Mouse (Mus musculus) CH12.LX (cell line): ENCODE data around the gene Gstm6. TPM values are rescaled to one million over a fixed set of nuclear protein-coding genes. Genes with fewer than 3 reads are reported as not detected.

Source experiments
- DNase-seq: peaks from one replicate; pipeline ENCODE4 v3.0.0-alpha.2; 2013; ENCODE audit errors: extremely low read depth
- H3K27ac ChIP-seq: 2 replicates; pipeline ENCODE4 v1.5.1; 2012; ENCODE audit warnings: low read depth, mild to moderate bottlenecking, control low read depth, moderate library complexity; ENCODE audit not compliant: insufficient read depth
- H3K27me3 ChIP-seq: replicated peaks from 2 replicates; pipeline ENCODE3; 2012; ENCODE audit warnings: inconsistent platforms
- H3K36me3 ChIP-seq, 2 experiments: replicated peaks in 1 of 2; 2 replicates each; pipeline versions ENCODE3 to v1.6.1; 2012; ENCODE audit warnings: inconsistent platforms in 1 of 2, low read length in 1 of 2, mild to moderate bottlenecking in 1 of 2, mixed read lengths in 1 of 2, moderate library complexity in 1 of 2; ENCODE audit not compliant: control insufficient read depth in 1 of 2, insufficient read depth in 1 of 2
- H3K4me1 ChIP-seq, 2 experiments: 2 replicates each; pipeline ENCODE4 v1.6.1; 2012; ENCODE audit warnings: inconsistent platforms in 1 of 2, moderate library complexity in 1 of 2; ENCODE audit not compliant: insufficient read depth in 2 of 2, control insufficient read depth in 1 of 2
- H3K4me2 ChIP-seq: 2 replicates; pipeline ENCODE4 v1.6.1; 2012; ENCODE audit warnings: low read depth, mild to moderate bottlenecking, control low read depth; ENCODE audit not compliant: poor library complexity, insufficient read depth, severe bottlenecking
- H3K4me3 ChIP-seq, 3 experiments: fragments of 150-350 bp in 1 of 3; sonication (generic) in 1 of 3; replicated peaks in 1 of 3; 2 replicates each; pipeline versions ENCODE3 to v1.5.1; 2011 to 2012; ENCODE audit warnings: low read depth in 2 of 3, low read length in 2 of 3, mild to moderate bottlenecking in 2 of 3, moderate library complexity in 2 of 3, control low read depth in 1 of 3, improper control_type of control experiment in 1 of 3, inconsistent platforms in 1 of 3, mixed read lengths in 1 of 3; ENCODE audit not compliant: poor library complexity in 1 of 3
- H3K79me2 ChIP-seq: replicated peaks from 2 replicates; pipeline ENCODE4 v1.6.1; 2012; ENCODE audit warnings: mild to moderate bottlenecking, moderate library complexity; ENCODE audit not compliant: control insufficient read depth, poor library complexity, insufficient read depth, severe bottlenecking; ENCODE audit errors: extremely low read depth
- H3K9ac ChIP-seq: 2 replicates; pipeline ENCODE4 v1.6.1; 2012; ENCODE audit warnings: low read depth, mild to moderate bottlenecking, control low read depth, moderate library complexity; ENCODE audit not compliant: insufficient read depth
- H3K9me3 ChIP-seq: replicated peaks from 2 replicates; pipeline ENCODE3; 2012; ENCODE audit warnings: low read length, inconsistent platforms, mixed read lengths
- BHLHE40 ChIP-seq: IDR thresholded peaks from 2 replicates; pipeline ENCODE4 v1.6.1; 2011; ENCODE audit warnings: mild to moderate bottlenecking, low read depth, low read length, improper control_type of control experiment
- CHD1 ChIP-seq: IDR thresholded peaks from 2 replicates; pipeline ENCODE4 v1.6.1; 2012; ENCODE audit warnings: low read depth, low read length, improper control_type of control experiment, inconsistent platforms
- CHD2 ChIP-seq: IDR thresholded peaks from 2 replicates; pipeline ENCODE4 v1.6.1; 2011; ENCODE audit warnings: low read length, improper control_type of control experiment
- CTCF ChIP-seq, 2 experiments: IDR thresholded peaks in 1 of 2; conservative IDR thresholded peaks in 1 of 2; 2 replicates each; pipeline ENCODE4 v1.5.1; 2011 to 2012; ENCODE audit warnings: low read depth in 2 of 2, low read length in 2 of 2, improper control_type of control experiment in 1 of 2, inconsistent platforms in 1 of 2, mild to moderate bottlenecking in 1 of 2, moderate library complexity in 1 of 2
- ELF1 ChIP-seq: IDR thresholded peaks from 2 replicates; pipeline ENCODE4 v1.6.1; 2014; ENCODE audit warnings: low read depth, mild to moderate bottlenecking, inconsistent platforms, low read length, improper control_type of control experiment
- EP300 ChIP-seq: IDR thresholded peaks from 2 replicates; pipeline ENCODE4 v1.6.1; 2011; ENCODE audit warnings: low read length, improper control_type of control experiment
- ETS1 ChIP-seq: conservative IDR thresholded peaks from 2 replicates; pipeline ENCODE4 v1.6.1; 2012; ENCODE audit warnings: low read depth, mild to moderate bottlenecking, inconsistent platforms, low read length, improper control_type of control experiment, moderate library complexity
- GABPA ChIP-seq: IDR thresholded peaks from 2 replicates; pipeline ENCODE4 v1.6.1; 2012; ENCODE audit warnings: low read depth, low read length, improper control_type of control experiment, inconsistent platforms; ENCODE audit not compliant: insufficient replicate concordance
- IRF4 ChIP-seq: IDR thresholded peaks from 2 replicates; pipeline ENCODE4 v1.6.1; 2014; ENCODE audit warnings: low read depth, mild to moderate bottlenecking, inconsistent platforms, low read length, improper control_type of control experiment
- KAT2A ChIP-seq: IDR thresholded peaks from 2 replicates; pipeline ENCODE4 v1.6.1; 2012; ENCODE audit warnings: low read length, improper control_type of control experiment, inconsistent platforms; ENCODE audit not compliant: insufficient replicate concordance
- MAFK ChIP-seq: IDR thresholded peaks from 2 replicates; pipeline ENCODE4 v1.6.1; 2011; ENCODE audit warnings: low read length, improper control_type of control experiment; ENCODE audit not compliant: insufficient replicate concordance
- MEF2A ChIP-seq: IDR thresholded peaks from 2 replicates; pipeline ENCODE4 v1.6.1; 2014; ENCODE audit warnings: low read depth, mild to moderate bottlenecking, inconsistent platforms, low read length, improper control_type of control experiment, borderline replicate concordance
- MYC ChIP-seq: IDR thresholded peaks from 2 replicates; pipeline ENCODE4 v1.6.1; 2011; ENCODE audit warnings: low read depth, mild to moderate bottlenecking, improper control_type of control experiment, low read length
- NRF1 ChIP-seq: IDR thresholded peaks from 2 replicates; pipeline ENCODE4 v1.6.1; 2014; ENCODE audit warnings: low read depth, mild to moderate bottlenecking, inconsistent platforms, low read length, improper control_type of control experiment, moderate library complexity
- POLR2AphosphoS2 ChIP-seq: IDR thresholded peaks from 2 replicates; pipeline ENCODE4 v1.6.1; 2011; ENCODE audit warnings: low read depth, low read length, improper control_type of control experiment
- RAD21 ChIP-seq: IDR thresholded peaks from 2 replicates; pipeline ENCODE4 v1.6.1; 2011; ENCODE audit warnings: low read depth, mild to moderate bottlenecking, low read length, improper control_type of control experiment, moderate library complexity
- RCOR1 ChIP-seq: conservative IDR thresholded peaks from 2 replicates; pipeline ENCODE4 v1.6.1; 2012; ENCODE audit warnings: low read depth, mild to moderate bottlenecking, inconsistent platforms, low read length, improper control_type of control experiment
- TBP ChIP-seq: conservative IDR thresholded peaks from 2 replicates; pipeline ENCODE4 v1.6.1; 2011; ENCODE audit warnings: low read depth, low read length, improper control_type of control experiment
- TCF12 ChIP-seq: IDR thresholded peaks from 2 replicates; pipeline ENCODE4 v1.6.1; 2014; ENCODE audit warnings: low read depth, mild to moderate bottlenecking, inconsistent platforms, low read length, improper control_type of control experiment
- UBTF ChIP-seq: IDR thresholded peaks from 2 replicates; pipeline ENCODE4 v1.6.1; 2012; ENCODE audit warnings: low read depth, mild to moderate bottlenecking, inconsistent platforms, low read length, improper control_type of control experiment, moderate library complexity
- USF1 ChIP-seq: IDR thresholded peaks from 2 replicates; pipeline ENCODE4 v1.6.1; 2014; ENCODE audit warnings: low read depth, mild to moderate bottlenecking, inconsistent platforms, low read length, improper control_type of control experiment
- ZC3H11A ChIP-seq: IDR thresholded peaks from 2 replicates; pipeline ENCODE4 v1.6.1; 2012; ENCODE audit warnings: low read depth, mild to moderate bottlenecking, inconsistent platforms, low read length, improper control_type of control experiment
- ZMIZ1 ChIP-seq: IDR thresholded peaks from 2 replicates; pipeline ENCODE4 v1.6.1; 2012; ENCODE audit warnings: low read depth, mild to moderate bottlenecking, inconsistent platforms, low read length, improper control_type of control experiment
- dilution Hi-C: fragments of 300-500 bp; cut with MboI; formaldehyde crosslinking; loops from 2 replicates; pipeline ENCODE4 v1.14.3; 2020; ENCODE audit warnings: low sequenced_read_pairs; ENCODE audit not compliant: extremely low pct_unique_long_range_greater_than_20kb, extremely low pct_ligation_motif_present
- in situ Hi-C: fragments of 300-500 bp; cut with MboI; formaldehyde crosslinking; loops from 3 replicates; pipeline ENCODE4 v1.14.3; 2019; ENCODE audit warnings: low sequenced_read_pairs, low pct_ligation_motif_present, low pct_unique_long_range_greater_than_20kb, mixed read lengths
- polyA plus RNA-seq: library from polyadenylated mRNA; unstranded; fragments of >175 nt; gene quantifications from 2 replicates; pipeline ENCODE4 v1.2.1, GENCODE M21; 2012; ENCODE audit warnings: low read depth; ENCODE audit not compliant: insufficient read length
- total RNA-seq, 2 experiments: library from RNA; depleted of rRNA; stranded (reverse); fragments of 300-350 nt in 1 of 2; fragments of >200 nt in 1 of 2; gene quantifications; 2 replicates each; pipeline ENCODE4 v1.2.3; 2012 to 2014

The Gstm6 gene
- total and polyA plus RNA-seq, 3 experiments = 0.17 to 0.44 (median 0.35) TPM

- in situ Hi-C loops (no loop called here), dilution Hi-C loops (no loop called here)
- Histone ChIP-seq H3K79me2 (no peaks in the 10 kb centered on the region), H3K36me3 (no peaks in the 10 kb centered on the region), H3K27me3 (no peaks in the 10 kb centered on the region), H3K9ac (no peak overlapping the region), H3K4me2 (no peak overlapping the region), H3K9me3 (no peaks in the 10 kb centered on the region), H3K27ac (no peak overlapping the region), H3K4me3 (no peak overlapping the region), H3K4me1 (peaks cover 0 to 5% of the 10 kb centered on the region in 2 experiments; a peak in 1 of 4 replicates)
- TF ChIP-seq GABPA (no peak), ELF1 (no peak), IRF4 (no peak), CTCF (conservative IDR thresholded peaks at IDR 0.05 in 1 of 2, IDR thresholded peaks at IDR 0.05 in 1 of 2; ENCODE audit: low read depth in 2 of 2, low read length in 2 of 2) (no peak)
- DNase-seq = no peak
Measured at GRCm38 (mm10) chr3:107984471-107984870, 40.9 kb upstream of the Gstm6 start.

- Histone ChIP-seq H3K9me3 (no peaks in the 10 kb centered on the region), H3K4me1 (peaks cover 0 to 5% of the 10 kb centered on the region in 2 experiments; a peak in 1 of 4 replicates), H3K27ac (no peak overlapping the region), H3K36me3 (no peaks in the 10 kb centered on the region), H3K4me2 (no peak overlapping the region), H3K79me2 (no peaks in the 10 kb centered on the region), H3K27me3 (no peaks in the 10 kb centered on the region), H3K9ac (no peak overlapping the region), H3K4me3 (no peak overlapping the region)
- dilution Hi-C loops = no loop called here
- in situ Hi-C loops = no loop called here
- TF ChIP-seq TCF12 = no peak
- TF ChIP-seq ZMIZ1 = no peak
- TF ChIP-seq GABPA = no peak
- TF ChIP-seq TBP = no peak
- no peak for TF ChIP-seq IRF4
- no peak for TF ChIP-seq RCOR1
- TF ChIP-seq EP300 = no peak
- TF ChIP-seq BHLHE40 = no peak
- no peak for TF ChIP-seq USF1
- DNase-seq = no peak
Measured at GRCm38 (mm10) chr3:107983771-107984170, 40.2 kb upstream of the Gstm6 start.

GRCm38 (mm10) chr3:107982726-107983125, 39.2 kb upstream of the Gstm6 start:
- no peaks in the 10 kb centered on the region for H3K79me2 ChIP-seq
- H3K9ac ChIP-seq = no peak overlapping the region
- dilution Hi-C loops (no loop called here), in situ Hi-C loops (no loop called here)
- no peak for DNase-seq
- H3K9me3 ChIP-seq = no peaks in the 10 kb centered on the region
- H3K4me2 ChIP-seq = no peak overlapping the region
- no peaks in the 10 kb centered on the region for H3K27me3 ChIP-seq
- H3K4me3 ChIP-seq = no peak overlapping the region
- no peaks in the 10 kb centered on the region for H3K36me3 ChIP-seq
- no peak overlapping the region for H3K27ac ChIP-seq
- no peak for TF ChIP-seq ETS1
- TF ChIP-seq UBTF = no peak
- TF ChIP-seq CHD1 = no peak
- TF ChIP-seq NRF1 = no peak
- no peak for TF ChIP-seq POLR2AphosphoS2
- no peak for TF ChIP-seq CHD2
- TF ChIP-seq USF1 = no peak
- no peak for TF ChIP-seq MYC
- TF ChIP-seq RCOR1 = no peak
- no peak for TF ChIP-seq TCF12
- no peak for TF ChIP-seq ZC3H11A
- no peak for TF ChIP-seq CTCF (conservative IDR thresholded peaks at IDR 0.05 in 1 of 2, IDR thresholded peaks at IDR 0.05 in 1 of 2; ENCODE audit: low read depth in 2 of 2, low read length in 2 of 2)
- TF ChIP-seq KAT2A = no peak
- TF ChIP-seq MEF2A = no peak
- no peak for TF ChIP-seq RAD21
- no peak for TF ChIP-seq TBP
- TF ChIP-seq MAFK = no peak
- peaks cover 0 to 5% of the 10 kb centered on the region in 2 experiments; a peak in 1 of 4 replicates for H3K4me1 ChIP-seq
